Mouse (Mus musculus) Patski (cell line): ENCODE measurements around the gene Fen1. TPM values are rescaled to one million over a fixed set of nuclear protein-coding genes. Genes with fewer than 3 reads are reported as not detected.

Source experiments
- ATAC-seq: fragments of 100-300 bp; one replicate; pipeline ENCODE4 v1.8.0; 2021
- CTCF ChIA-PET: fragments of 350-600 bp; sonication (Branson Sonifier 250); formaldehyde crosslinking; loops from one replicate; lab custom pipeline; 2022; ENCODE audit warnings: inconsistent platforms; lab: Charles Lee
- POLR2A ChIA-PET: fragments of 350-600 bp; sonication (Branson Sonifier 250); formaldehyde crosslinking; loops from one replicate; lab custom pipeline; 2022; ENCODE audit warnings: antibody characterized with exemption, inconsistent platforms; lab: Charles Lee
- DNase-seq: peaks from one replicate; pipeline ENCODE4 v3.0.0-alpha.2; 2011; ENCODE audit warnings: low read depth, low spot score
- H3K27me3 ChIP-seq: fragments of 371-371 bp; one replicate; pipeline ENCODE4 v1.5.1; 2021
- CTCF ChIP-seq: fragments of 100-300 bp; IDR thresholded peaks from one replicate; pipeline ENCODE4 v1.5.1; 2021
- in situ Hi-C: fragments of 300-500 bp; cut with MboI; formaldehyde crosslinking; loops from 3 replicates; pipeline ENCODE4 v1.11.1; 2018; ENCODE audit warnings: low pct_unique_long_range_greater_than_20kb, mixed read lengths
- polyA plus RNA-seq: library from polyadenylated mRNA; unstranded; gene quantifications from one replicate; pipeline ENCODE4 v1.2.3, GENCODE M21; 2021

The Fen1 gene
- polyA plus RNA-seq, 1 experiment from 2014 or later, result 22.0 TPM

DNA sequence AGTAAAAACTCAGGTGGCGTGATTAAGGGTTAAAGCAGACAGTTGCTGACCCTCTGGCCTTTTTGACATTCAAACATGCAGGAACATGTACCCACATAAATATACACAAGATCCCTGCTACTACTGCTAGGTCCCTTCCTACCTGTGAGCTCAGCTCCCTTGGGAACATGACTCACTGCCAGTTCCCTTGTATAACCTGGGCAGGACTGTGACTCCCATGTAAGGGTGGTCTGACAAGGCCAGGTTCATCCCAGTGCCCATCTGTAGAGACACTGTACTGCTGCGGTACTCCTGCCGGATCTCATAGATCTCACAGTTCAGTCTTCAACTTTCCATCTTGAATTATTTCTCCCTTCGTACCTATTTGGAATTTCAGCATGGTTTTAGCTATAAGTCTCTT lies 6.8 kb downstream of the Fen1 start:
- no peak for DNase-seq
- ATAC-seq, result no peak
- in situ Hi-C loops, result no loop called here
- H3K27me3 ChIP-seq, result no peaks in the 10 kb centered on the region
- POLR2A ChIA-PET, result interaction anchor here (1.2 to 1.5 kb wide), 2 partner anchors 138 to 162 kb away, joined by 3 to 4 read pairs; no protein-coding TSS in a partner anchor
- CTCF ChIA-PET, result interaction anchor here (1.3 to 6.4 kb wide), 6 partner anchors 13 to 197 kb away, joined by 3 to 46 read pairs (median 18); partner anchors contain the start of genes Best1, Fads1 and Rab3il1
- TF ChIP-seq CTCF, result no peak

DNA sequence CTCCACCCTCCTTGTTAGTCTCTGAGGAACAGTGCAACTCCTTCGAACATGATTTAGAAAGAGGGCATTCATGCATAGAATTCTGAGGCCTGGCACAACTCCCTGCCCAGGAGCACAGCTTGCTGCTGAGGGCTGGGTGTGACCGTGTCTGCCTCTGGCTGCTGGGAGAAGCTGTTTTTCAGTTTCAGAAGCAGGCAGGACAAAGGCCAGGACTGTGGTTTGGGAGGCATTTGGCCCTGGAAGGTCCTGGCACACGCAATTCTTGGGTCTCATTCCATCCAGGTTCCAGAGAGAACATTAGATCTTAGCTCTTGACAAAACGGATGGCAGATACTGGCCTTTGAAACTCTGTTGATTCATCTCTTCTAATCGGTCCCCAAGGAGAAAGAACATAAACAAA lies 8.7 kb downstream of the Fen1 start:
- H3K27me3 ChIP-seq, result no peaks in the 10 kb centered on the region
- ATAC-seq (peak; percentile 81), DNase-seq (peak; percentile 64)
- POLR2A ChIA-PET, result interaction anchor here (0.6 to 1.4 kb wide), 5 partner anchors 12 to 152 kb away, joined by 3 to 4 read pairs (median 3); no protein-coding TSS in a partner anchor
- CTCF ChIA-PET, result interaction anchor here (0.9 to 6.4 kb wide), 6 partner anchors 11 to 195 kb away, joined by 3 to 46 read pairs (median 4); partner anchors contain the start of genes Best1, Fads1 and Rab3il1
- in situ Hi-C loops, result no loop called here
- no peak for TF ChIP-seq CTCF

DNA sequence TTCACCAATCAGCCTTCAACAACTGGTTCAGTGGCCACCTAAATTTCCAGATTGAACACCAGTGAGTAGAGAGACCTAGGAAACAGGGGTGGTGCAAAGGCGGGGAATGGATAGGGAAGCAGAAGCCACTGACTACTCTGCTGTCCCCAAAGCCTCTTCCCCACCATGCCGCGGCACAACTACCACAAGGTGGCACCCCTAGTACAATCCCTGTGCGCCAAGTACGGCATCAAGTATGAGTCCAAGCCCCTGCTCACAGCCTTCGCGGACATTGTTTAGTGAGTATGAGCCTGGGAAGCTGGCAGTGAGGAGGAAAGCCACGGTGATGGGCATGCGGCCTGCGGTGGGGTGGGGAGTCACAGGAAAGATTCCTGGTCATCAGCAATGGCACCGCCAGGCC lies 9.6 kb downstream of the Fen1 start:
- in situ Hi-C loops, result no loop called here
- TF ChIP-seq CTCF, result no peak
- H3K27me3 ChIP-seq, result no peaks in the 10 kb centered on the region
- DNase-seq, result no peak
- ChIA-PET CTCF (interaction anchor here (0.9 to 6.4 kb wide), 5 partner anchors 11 to 194 kb away, joined by 3 to 46 read pairs (median 4); partner anchors contain the start of genes Best1, Fads1 and Rab3il1), POLR2A (interaction anchor here (0.6 to 1.4 kb wide), 3 partner anchors 50 to 151 kb away, joined by 3 to 4 read pairs (median 3); no protein-coding TSS in a partner anchor)
- ATAC-seq, result no peak

DNA sequence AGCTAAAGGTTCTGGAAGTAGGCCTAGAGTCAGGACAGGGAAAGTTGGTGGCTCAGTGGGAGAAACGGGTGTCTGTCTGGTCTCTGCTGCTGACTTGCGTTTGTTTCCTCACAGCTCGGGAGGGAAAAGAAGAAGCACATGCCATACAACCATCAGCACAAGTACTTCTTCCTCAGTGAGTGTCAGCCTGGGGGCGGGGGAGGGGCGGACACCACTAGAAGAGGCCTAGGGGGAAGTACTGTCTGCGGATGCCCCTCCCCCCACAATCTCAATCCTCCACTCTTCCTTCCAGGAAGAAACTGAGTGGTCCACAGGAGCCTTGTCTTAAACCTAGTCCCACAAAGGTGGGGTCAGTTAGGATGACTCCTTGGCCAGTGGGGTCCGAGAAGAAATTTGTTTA lies 12.6 kb downstream of the Fen1 start:
- no peak for DNase-seq
- in situ Hi-C loops, result no loop called here
- H3K27me3 ChIP-seq, result no peaks in the 10 kb centered on the region
- TF ChIP-seq CTCF, result no peak
- CTCF ChIA-PET, result interaction anchor here (1.3 to 3.2 kb wide), 3 partner anchors 9 to 87 kb away, joined by 3 to 15 read pairs (median 4); partner anchors contain the start of gene Fads1
- no peak for ATAC-seq
- POLR2A ChIA-PET, result no interaction called here

DNA sequence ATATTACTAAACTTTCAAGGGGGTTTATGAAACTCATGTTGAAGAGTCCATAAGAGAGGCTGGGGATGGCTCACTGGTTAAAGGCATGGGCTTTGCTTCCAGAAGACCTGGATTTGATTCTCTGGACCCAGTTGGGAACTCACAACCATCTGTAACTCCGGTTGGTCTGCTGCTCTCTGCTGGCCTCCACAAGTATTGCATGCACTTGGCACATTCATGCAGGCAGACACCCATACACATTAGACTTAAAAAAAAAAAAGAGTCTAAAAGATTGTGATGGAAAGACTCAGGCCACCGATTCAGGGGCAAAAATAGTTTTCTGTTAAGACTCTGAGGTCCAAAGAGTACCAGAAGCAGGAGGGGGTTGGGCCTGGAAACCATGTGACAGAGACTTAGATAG lies 13.2 kb downstream of the Fen1 start:
- H3K27me3 ChIP-seq, result no peaks in the 10 kb centered on the region
- no peak for DNase-seq
- ChIA-PET CTCF (interaction anchor here (0.6 to 3.2 kb wide), 5 partner anchors 8 to 110 kb away, joined by 3 to 15 read pairs (median 4); partner anchors contain the start of gene Fads1), POLR2A (no interaction called here)
- in situ Hi-C loops, result no loop called here
- ATAC-seq, result no peak
- peak; percentile 91 for TF ChIP-seq CTCF

DNA sequence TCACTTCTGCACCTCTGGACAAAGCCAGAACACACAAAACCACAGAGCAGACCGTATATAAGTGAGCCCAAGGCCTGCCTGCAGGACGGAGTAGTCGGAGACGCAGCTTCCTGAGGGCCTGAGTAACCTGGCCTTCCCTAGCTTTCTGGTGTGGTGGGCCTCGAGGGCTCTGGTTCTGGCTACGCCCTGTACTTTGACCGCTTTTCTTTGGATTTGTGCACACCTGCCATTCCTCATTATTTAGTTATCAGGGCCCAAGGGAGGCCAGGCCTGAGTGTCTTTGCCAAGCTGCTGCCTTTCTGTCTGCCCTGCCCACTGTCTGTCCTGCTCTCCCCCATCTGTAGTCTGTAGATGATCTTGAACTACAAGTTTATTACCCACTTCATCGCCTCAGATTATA lies 14.0 kb downstream of the Fen1 start:
- in situ Hi-C loops, result no loop called here
- H3K27me3 ChIP-seq, result no peaks in the 10 kb centered on the region
- ChIA-PET POLR2A (no interaction called here), CTCF (interaction anchor here (0.8 to 1.6 kb wide), 6 partner anchors 9 to 109 kb away, joined by 3 to 4 read pairs (median 3); no protein-coding TSS in a partner anchor)
- ATAC-seq, result no peak
- no peak for TF ChIP-seq CTCF
- no peak for DNase-seq

DNA sequence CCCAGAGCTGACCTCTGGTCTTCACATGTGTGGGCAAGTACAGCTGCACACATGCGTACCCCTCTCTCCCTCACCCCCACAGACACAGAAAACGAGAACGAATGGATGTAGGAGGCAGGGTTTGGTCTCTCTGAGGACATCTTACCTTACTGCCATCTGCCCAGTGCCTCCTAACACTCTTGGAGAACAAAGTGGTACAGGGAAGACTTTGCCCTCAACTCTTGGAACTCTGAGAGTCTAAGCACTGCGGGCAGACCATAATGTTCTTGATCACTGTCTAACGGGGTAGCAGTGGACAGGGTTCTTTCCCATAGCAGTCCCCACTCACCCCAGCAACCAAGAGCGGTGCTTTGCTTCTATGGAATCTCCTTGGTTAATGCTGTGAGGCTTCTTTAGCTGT lies 14.9 kb downstream of the Fen1 start:
- ChIA-PET POLR2A (interaction anchor here (1.0 kb wide), 1 partner anchor 49 kb away, joined by 3 read pairs; no protein-coding TSS in a partner anchor), CTCF (interaction anchor here (0.8 to 1.5 kb wide), 4 partner anchors 11 to 89 kb away, joined by 3 read pairs; no protein-coding TSS in a partner anchor)
- ATAC-seq (no peak), DNase-seq (no peak)
- no peaks in the 10 kb centered on the region for H3K27me3 ChIP-seq
- TF ChIP-seq CTCF, result no peak
- in situ Hi-C loops, result no loop called here

DNA sequence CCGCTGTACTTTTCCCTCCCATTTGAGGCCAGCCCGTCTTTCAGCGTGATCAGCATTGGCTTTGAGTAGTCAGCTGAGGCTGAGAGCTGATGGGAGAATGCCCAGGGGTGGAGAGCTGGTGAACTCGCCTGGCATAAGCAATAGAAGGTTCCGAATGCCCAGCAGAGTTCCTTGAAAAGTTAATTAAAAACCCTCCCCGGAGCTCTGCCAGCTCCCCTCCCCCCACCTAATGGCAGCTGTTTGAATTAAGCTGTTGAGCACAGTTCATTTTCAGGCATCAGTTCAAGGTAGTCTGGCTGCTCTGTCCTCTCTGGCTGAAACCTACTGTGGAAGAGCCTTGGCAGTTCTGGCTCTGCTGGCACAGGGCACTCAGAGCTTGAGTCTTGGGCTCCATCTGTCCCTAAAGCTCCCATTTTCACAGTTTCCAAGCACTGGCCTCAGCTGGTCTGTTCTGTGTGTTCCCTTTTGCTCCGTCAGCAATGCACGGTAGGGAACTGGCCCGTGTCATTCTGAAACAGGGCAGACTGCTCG lies 15.6 kb downstream of the Fen1 start:
- POLR2A ChIA-PET, result interaction anchor here (1.0 kb wide), 1 partner anchor 49 kb away, joined by 3 read pairs; no protein-coding TSS in a partner anchor
- CTCF ChIA-PET, result interaction anchor here (1.2 to 1.8 kb wide), 6 partner anchors 10 to 93 kb away, joined by 3 to 7 read pairs (median 3); no protein-coding TSS in a partner anchor
- in situ Hi-C loops, result no loop called here
- DNase-seq (no peak), ATAC-seq (no peak)
- no peak for TF ChIP-seq CTCF
- no peaks in the 10 kb centered on the region for H3K27me3 ChIP-seq

DNA sequence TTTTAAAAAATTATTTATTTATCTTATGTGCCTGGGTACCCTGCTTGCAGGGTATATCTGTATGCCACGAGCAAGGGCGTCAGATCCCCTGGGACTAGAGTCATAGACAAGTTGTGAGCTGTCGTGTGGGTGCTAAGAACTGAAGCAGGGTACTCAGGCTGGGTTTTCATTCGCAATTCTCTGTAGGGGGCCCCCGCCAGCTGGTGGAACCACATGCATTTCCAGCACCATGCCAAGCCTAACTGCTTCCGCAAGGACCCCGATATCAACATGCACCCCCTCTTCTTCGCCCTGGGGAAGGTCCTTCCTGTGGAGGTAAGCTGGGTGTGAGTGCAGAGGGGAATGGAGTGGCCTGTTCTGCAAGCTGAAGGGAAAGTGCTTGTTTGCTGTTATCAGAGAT lies 17.4 kb downstream of the Fen1 start:
- POLR2A ChIA-PET, result interaction anchor here (0.6 kb wide), 1 partner anchor 55 kb away, joined by 6 read pairs; no protein-coding TSS in a partner anchor

DNA sequence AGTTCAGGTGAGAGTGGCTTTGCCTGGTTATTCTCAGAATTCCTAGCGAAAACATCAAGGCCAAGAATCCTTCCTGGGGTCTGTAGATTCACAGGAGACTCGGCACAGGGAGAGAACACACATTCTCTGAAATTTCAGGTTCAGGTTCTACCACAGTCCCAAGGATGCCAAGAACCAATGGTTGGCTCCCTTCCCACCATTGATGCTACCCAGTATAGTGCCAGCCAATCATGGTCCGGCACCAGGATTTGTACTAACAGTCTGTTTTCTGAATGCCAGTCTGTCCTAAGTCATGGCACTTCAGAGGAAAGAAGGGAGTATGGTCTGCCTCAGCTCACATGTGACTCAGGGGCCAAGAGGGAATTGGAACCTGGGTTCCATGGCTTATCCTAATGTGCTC lies 18.1 kb downstream of the Fen1 start:
- no peak for DNase-seq
- H3K27me3 ChIP-seq, result no peaks in the 10 kb centered on the region
- no peak for TF ChIP-seq CTCF
- ChIA-PET CTCF (interaction anchor here (0.7 to 4.8 kb wide), 4 partner anchors 10 to 186 kb away, joined by 3 to 46 read pairs (median 4); no protein-coding TSS in a partner anchor), POLR2A (no interaction called here)
- in situ Hi-C loops, result no loop called here
- no peak for ATAC-seq

More for the DNA sequence above, 17.4 kb downstream of the Fen1 start:
- ATAC-seq (no peak), DNase-seq (no peak)
- in situ Hi-C loops, result no loop called here
- CTCF ChIA-PET, result interaction anchor here (0.7 to 1.9 kb wide), 5 partner anchors 10 to 186 kb away, joined by 3 to 5 read pairs (median 3); no protein-coding TSS in a partner anchor
- no peaks in the 10 kb centered on the region for H3K27me3 ChIP-seq
- no peak for TF ChIP-seq CTCF
